Mouse (Mus musculus): ENCODE results near the gene B4galt7.

GRCm38 (mm10) chr13:55650980-55651379 lies 51.3 kb downstream of the B4galt7 start:
- TF ChIP-seq CTCF (conservative IDR thresholded peaks at IDR 0.05; ENCODE audit: insufficient read depth, insufficient read length, low read depth, low read length): no peak
- no peak for TF ChIP-seq POLR2A (IDR thresholded peaks at IDR 0.05; ENCODE audit: low read depth, low read length)

All from kidney, adult 2 months (tissue).